Mouse (Mus musculus) ES-E14 (cell line): ENCODE measurements around the gene Isca2.

Experiments
- CHD2 ChIP-seq: IDR thresholded peaks from 2 replicates; pipeline ENCODE4 v1.6.1; 2014; ENCODE audit warnings: mild to moderate bottlenecking, low read depth, low read length, inconsistent platforms
- ZC3H11A ChIP-seq: IDR thresholded peaks from 2 replicates; pipeline ENCODE4 v1.6.1; 2012; ENCODE audit warnings: low read depth, mild to moderate bottlenecking, inconsistent platforms, low read length, borderline replicate concordance

DNA sequence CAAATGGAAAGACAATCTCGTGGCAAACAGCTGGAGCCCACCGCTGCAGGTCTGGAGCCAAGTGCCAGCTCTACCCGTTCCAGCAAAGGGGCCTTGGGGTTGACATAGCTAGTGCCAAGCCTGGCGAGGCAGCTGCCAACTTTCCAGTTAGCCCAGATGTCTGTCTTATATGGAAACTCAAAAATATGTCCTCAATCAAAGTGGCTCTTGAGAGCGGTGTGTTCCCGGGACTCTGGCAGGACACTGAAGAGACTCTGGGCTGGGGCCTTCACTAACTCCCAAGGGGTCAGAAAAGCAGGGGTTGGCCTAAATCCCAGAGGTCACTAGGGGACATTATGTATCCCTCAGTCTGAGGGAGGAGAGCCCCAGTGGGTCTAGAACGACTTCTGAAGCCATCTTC lies 50.5 kb downstream of the Isca2 start:
- TF ChIP-seq CHD2 (no peak), ZC3H11A (no peak)
